Mouse (Mus musculus): ENCODE measurements around the gene Lrmda. TPM values are rescaled to one million over a fixed set of nuclear protein-coding genes. Genes with fewer than 3 reads are reported as not detected.

Gene Lrmda
- polyA plus RNA-seq, 1 experiment from 2014 or later, result 0.20 TPM

GRCm38 (mm10) chr14:22844006-22844405 is 824.5 kb downstream of the Lrmda start:
- no peak overlapping the region for H3K27ac ChIP-seq (ENCODE audit: low read depth, low read length)
- no peaks in the 10 kb centered on the region for H3K9me3 ChIP-seq (ENCODE audit: control insufficient read depth, low read length)
- H3K9ac ChIP-seq (ENCODE audit: low read depth, low read length), result no peak overlapping the region
- H3K36me3 ChIP-seq (ENCODE audit: control insufficient read depth, insufficient read depth, low read length), result no peaks in the 10 kb centered on the region
- DNase-seq (ENCODE audit: low spot score), result no peak
- no peaks in the 10 kb centered on the region for H3K4me1 ChIP-seq (replicated peaks; ENCODE audit: control insufficient read depth, insufficient read depth, low read length)
- no peak for ATAC-seq (ENCODE audit: low FRiP score)
- no peak overlapping the region for H3K4me2 ChIP-seq (replicated peaks; ENCODE audit: low read depth, low read length)
- H3K4me3 ChIP-seq (ENCODE audit: low read depth, low read length), result no peak overlapping the region
- no peaks in the 10 kb centered on the region for H3K27me3 ChIP-seq (ENCODE audit: control insufficient read depth, insufficient read depth, low read length)

- Histone ChIP-seq H3K4me2 (replicated peaks; ENCODE audit: low read depth, low read length) (no peak overlapping the region), H3K9ac (ENCODE audit: low read depth, low read length) (no peak overlapping the region), H3K4me3 (ENCODE audit: low read depth, low read length) (no peak overlapping the region), H3K27me3 (ENCODE audit: control insufficient read depth, insufficient read depth, low read length) (no peaks in the 10 kb centered on the region), H3K36me3 (ENCODE audit: control insufficient read depth, insufficient read depth, low read length) (no peaks in the 10 kb centered on the region), H3K4me1 (replicated peaks; ENCODE audit: control insufficient read depth, insufficient read depth, low read length) (no peaks in the 10 kb centered on the region), H3K27ac (ENCODE audit: low read depth, low read length) (no peak overlapping the region), H3K9me3 (ENCODE audit: control insufficient read depth, low read length) (no peaks in the 10 kb centered on the region)
- DNase-seq (ENCODE audit: low spot score), result no peak
- no peak for ATAC-seq (ENCODE audit: low FRiP score)
- 81% methylated on average over 4 of the region's 4 CpGs for WGBS
These were observed 825.9 kb downstream of the Lrmda start for GRCm38 (mm10) chr14:22845401-22845800.

- H3K9me3 ChIP-seq (ENCODE audit: control insufficient read depth, low read length), result no peaks in the 10 kb centered on the region
- no peaks in the 10 kb centered on the region for H3K4me1 ChIP-seq (replicated peaks; ENCODE audit: control insufficient read depth, insufficient read depth, low read length)
- H3K27ac ChIP-seq (ENCODE audit: low read depth, low read length), result no peak overlapping the region
- no peak overlapping the region for H3K4me3 ChIP-seq (ENCODE audit: low read depth, low read length)
- WGBS, result 83% methylated on average over 5 of the region's 5 CpGs
- no peaks in the 10 kb centered on the region for H3K27me3 ChIP-seq (ENCODE audit: control insufficient read depth, insufficient read depth, low read length)
- no peak overlapping the region for H3K9ac ChIP-seq (ENCODE audit: low read depth, low read length)
- ATAC-seq (ENCODE audit: low FRiP score) (no peak), DNase-seq (ENCODE audit: low spot score) (no peak)
- no peak overlapping the region for H3K4me2 ChIP-seq (replicated peaks; ENCODE audit: low read depth, low read length)
- H3K36me3 ChIP-seq (ENCODE audit: control insufficient read depth, insufficient read depth, low read length), result no peaks in the 10 kb centered on the region
These were observed 827.7 kb downstream of the Lrmda start for GRCm38 (mm10) chr14:22847011-22847786.

- no peak overlapping the region for H3K27ac ChIP-seq (ENCODE audit: low read depth, low read length)
- no peak overlapping the region for H3K4me3 ChIP-seq (ENCODE audit: low read depth, low read length)
- no peaks in the 10 kb centered on the region for H3K4me1 ChIP-seq (replicated peaks; ENCODE audit: control insufficient read depth, insufficient read depth, low read length)
- WGBS, result 74% methylated on average over 2 of the region's 2 CpGs
- no peak for ATAC-seq (ENCODE audit: low FRiP score)
- H3K4me2 ChIP-seq (replicated peaks; ENCODE audit: low read depth, low read length), result no peak overlapping the region
- no peaks in the 10 kb centered on the region for H3K36me3 ChIP-seq (ENCODE audit: control insufficient read depth, insufficient read depth, low read length)
- H3K27me3 ChIP-seq (ENCODE audit: control insufficient read depth, insufficient read depth, low read length), result no peaks in the 10 kb centered on the region
- H3K9ac ChIP-seq (ENCODE audit: low read depth, low read length), result no peak overlapping the region
- no peak for DNase-seq (ENCODE audit: low spot score)
- H3K9me3 ChIP-seq (ENCODE audit: control insufficient read depth, low read length), result no peaks in the 10 kb centered on the region
These were observed 829.6 kb downstream of the Lrmda start for GRCm38 (mm10) chr14:22849108-22849507.

- H3K9ac ChIP-seq (ENCODE audit: low read depth, low read length), result no peak overlapping the region
- no peak for DNase-seq (ENCODE audit: low spot score)
- H3K4me2 ChIP-seq (replicated peaks; ENCODE audit: low read depth, low read length), result no peak overlapping the region
- no peaks in the 10 kb centered on the region for H3K4me1 ChIP-seq (replicated peaks; ENCODE audit: control insufficient read depth, insufficient read depth, low read length)
- no peaks in the 10 kb centered on the region for H3K36me3 ChIP-seq (ENCODE audit: control insufficient read depth, insufficient read depth, low read length)
- no peak overlapping the region for H3K4me3 ChIP-seq (ENCODE audit: low read depth, low read length)
- H3K27me3 ChIP-seq (ENCODE audit: control insufficient read depth, insufficient read depth, low read length), result no peaks in the 10 kb centered on the region
- no peak overlapping the region for H3K27ac ChIP-seq (ENCODE audit: low read depth, low read length)
- H3K9me3 ChIP-seq (ENCODE audit: control insufficient read depth, low read length), result no peaks in the 10 kb centered on the region
- whole genome bisulfite sequencing, result 17% methylated on average over 4 of the region's 4 CpGs
- ATAC-seq (ENCODE audit: low FRiP score), result no peak
These were observed 841.1 kb downstream of the Lrmda start for GRCm38 (mm10) chr14:22860631-22861030.

GRCm38 (mm10) chr14:22864132-22864531 is 844.6 kb downstream of the Lrmda start:
- DNase-seq (ENCODE audit: low spot score) (no peak), ATAC-seq (ENCODE audit: low FRiP score) (no peak)
- Histone ChIP-seq H3K27me3 (ENCODE audit: control insufficient read depth, insufficient read depth, low read length) (no peaks in the 10 kb centered on the region), H3K4me2 (replicated peaks; ENCODE audit: low read depth, low read length) (no peak overlapping the region), H3K9me3 (ENCODE audit: control insufficient read depth, low read length) (no peaks in the 10 kb centered on the region), H3K4me3 (ENCODE audit: low read depth, low read length) (no peak overlapping the region), H3K4me1 (replicated peaks; ENCODE audit: control insufficient read depth, insufficient read depth, low read length) (no peaks in the 10 kb centered on the region), H3K9ac (ENCODE audit: low read depth, low read length) (no peak overlapping the region), H3K27ac (ENCODE audit: low read depth, low read length) (no peak overlapping the region), H3K36me3 (ENCODE audit: control insufficient read depth, insufficient read depth, low read length) (no peaks in the 10 kb centered on the region)
- WGBS, result 50% methylated on average over 7 of the region's 7 CpGs

GRCm38 (mm10) chr14:22874584-22874983 is 855.1 kb downstream of the Lrmda start:
- no peaks in the 10 kb centered on the region for H3K9me3 ChIP-seq (ENCODE audit: control insufficient read depth, low read length)
- no peaks in the 10 kb centered on the region for H3K27me3 ChIP-seq (ENCODE audit: control insufficient read depth, insufficient read depth, low read length)
- no peak overlapping the region for H3K4me3 ChIP-seq (ENCODE audit: low read depth, low read length)
- ATAC-seq (ENCODE audit: low FRiP score) (no peak), DNase-seq (ENCODE audit: low spot score) (no peak)
- no peak overlapping the region for H3K27ac ChIP-seq (ENCODE audit: low read depth, low read length)
- H3K9ac ChIP-seq (ENCODE audit: low read depth, low read length), result no peak overlapping the region
- H3K36me3 ChIP-seq (ENCODE audit: control insufficient read depth, insufficient read depth, low read length), result no peaks in the 10 kb centered on the region
- H3K4me1 ChIP-seq (replicated peaks; ENCODE audit: control insufficient read depth, insufficient read depth, low read length), result no peaks in the 10 kb centered on the region
- H3K4me2 ChIP-seq (replicated peaks; ENCODE audit: low read depth, low read length), result no peak overlapping the region
- WGBS, result 85% methylated on average over 3 of the region's 3 CpGs

GRCm38 (mm10) chr14:22887182-22887581 is 867.7 kb downstream of the Lrmda start:
- no peaks in the 10 kb centered on the region for H3K4me1 ChIP-seq (replicated peaks; ENCODE audit: control insufficient read depth, insufficient read depth, low read length)
- H3K9me3 ChIP-seq (ENCODE audit: control insufficient read depth, low read length), result no peaks in the 10 kb centered on the region
- no peak for ATAC-seq (ENCODE audit: low FRiP score)
- H3K36me3 ChIP-seq (ENCODE audit: control insufficient read depth, insufficient read depth, low read length), result no peaks in the 10 kb centered on the region
- 50% methylated on average over 3 of the region's 3 CpGs for WGBS
- H3K9ac ChIP-seq (ENCODE audit: low read depth, low read length), result no peak overlapping the region
- H3K4me3 ChIP-seq (ENCODE audit: low read depth, low read length), result no peak overlapping the region
- no peak overlapping the region for H3K27ac ChIP-seq (ENCODE audit: low read depth, low read length)
- no peak for DNase-seq (ENCODE audit: low spot score)
- no peak overlapping the region for H3K4me2 ChIP-seq (replicated peaks; ENCODE audit: low read depth, low read length)
- H3K27me3 ChIP-seq (ENCODE audit: control insufficient read depth, insufficient read depth, low read length), result no peaks in the 10 kb centered on the region

GRCm38 (mm10) chr14:22899312-22899711 is 879.8 kb downstream of the Lrmda start:
- Histone ChIP-seq H3K9ac (ENCODE audit: low read depth, low read length) (no peak overlapping the region), H3K27me3 (ENCODE audit: control insufficient read depth, insufficient read depth, low read length) (no peaks in the 10 kb centered on the region), H3K4me2 (replicated peaks; ENCODE audit: low read depth, low read length) (no peak overlapping the region), H3K27ac (ENCODE audit: low read depth, low read length) (no peak overlapping the region), H3K36me3 (ENCODE audit: control insufficient read depth, insufficient read depth, low read length) (no peaks in the 10 kb centered on the region), H3K9me3 (ENCODE audit: control insufficient read depth, low read length) (no peaks in the 10 kb centered on the region), H3K4me3 (ENCODE audit: low read depth, low read length) (no peak overlapping the region), H3K4me1 (replicated peaks; ENCODE audit: control insufficient read depth, insufficient read depth, low read length) (no peaks in the 10 kb centered on the region)
- no peak for ATAC-seq (ENCODE audit: low FRiP score)
- no peak for DNase-seq (ENCODE audit: low spot score)
- WGBS, result 97% methylated on average over 1 of the region's 1 CpGs

Data from hindbrain, embryonic 11.5 days (tissue).